Mouse (Mus musculus) myocyte (in vitro differentiated cells): ENCODE data around the gene Slco4a1.

ENCODE experiments used
- CEBPB ChIP-seq: IDR thresholded peaks from 2 replicates; pipeline ENCODE4 v1.6.1; 2011; ENCODE audit warnings: mild to moderate bottlenecking, moderate library complexity; ENCODE audit not compliant: poor library complexity, insufficient read depth, severe bottlenecking
- E2F4 ChIP-seq: IDR thresholded peaks from one replicate; pipeline ENCODE4 v1.6.1; 2011; ENCODE audit warnings: mild to moderate bottlenecking, control low read depth, moderate library complexity; ENCODE audit not compliant: insufficient read depth
- MAX ChIP-seq: IDR thresholded peaks from one replicate; pipeline ENCODE4 v1.6.1; 2011; ENCODE audit warnings: low read depth, mild to moderate bottlenecking, control low read depth
- MYOD1 ChIP-seq, 3 experiments: IDR thresholded peaks; one replicate each; pipeline ENCODE4 v1.6.1; 2011; ENCODE audit warnings: control low read depth in 2 of 3, low read depth in 2 of 3, mild to moderate bottlenecking in 2 of 3, moderate library complexity in 1 of 3; ENCODE audit not compliant: insufficient read length in 2 of 3, control insufficient read depth in 1 of 3
- MYOG ChIP-seq, 3 experiments: IDR thresholded peaks; one replicate each; pipeline ENCODE4 v1.6.1; 2011; ENCODE audit warnings: control low read depth in 2 of 3, low read depth in 2 of 3, mild to moderate bottlenecking in 2 of 3; ENCODE audit not compliant: insufficient read length in 2 of 3, control insufficient read depth in 1 of 3, insufficient read depth in 1 of 3
- POLR2A ChIP-seq: IDR thresholded peaks from one replicate; pipeline ENCODE4 v1.6.1; 2011; ENCODE audit warnings: low read depth, mild to moderate bottlenecking, control low read depth, moderate library complexity; ENCODE audit not compliant: insufficient read length
- POLR2AphosphoS2 ChIP-seq: IDR thresholded peaks from one replicate; pipeline ENCODE4 v1.6.1; 2011; ENCODE audit warnings: low read depth, control low read depth; ENCODE audit not compliant: insufficient read length
- REST ChIP-seq: IDR thresholded peaks from one replicate; pipeline ENCODE4 v1.6.1; 2011; ENCODE audit warnings: mild to moderate bottlenecking, control low read depth, moderate library complexity; ENCODE audit not compliant: insufficient read depth, insufficient read length
- TCF12 ChIP-seq: IDR thresholded peaks from one replicate; pipeline ENCODE4 v1.6.1; 2011; ENCODE audit warnings: mild to moderate bottlenecking, control low read depth; ENCODE audit not compliant: poor library complexity, insufficient read depth, severe bottlenecking
- USF1 ChIP-seq: IDR thresholded peaks from one replicate; pipeline ENCODE4 v1.6.1; 2011; ENCODE audit warnings: low read depth, mild to moderate bottlenecking, control low read depth, moderate library complexity

- TF ChIP-seq MAX (no peak), POLR2AphosphoS2 (no peak), E2F4 (no peak), POLR2A (no peak), TCF12 (no peak), CEBPB (no peak), REST (no peak), USF1 (no peak), MYOG (IDR thresholded peaks at IDR 0.05; ENCODE audit: control insufficient read depth in 1 of 3, insufficient read depth in 1 of 3, insufficient read length in 2 of 3, low read depth in 2 of 3) (no peak), MYOD1 (IDR thresholded peaks at IDR 0.05; ENCODE audit: control insufficient read depth in 1 of 3, insufficient read length in 2 of 3, low read depth in 2 of 3) (no peak)
Observed at GRCm38 (mm10) chr2:180433350-180433749, 22.7 kb upstream of the Slco4a1 start.
